Mouse (Mus musculus): Measurements from ENCODE around the gene 4933415A04Rik. TPM values are rescaled to one million over a fixed set of nuclear protein-coding genes. Genes with fewer than 3 reads are reported as not detected.

The 4933415A04Rik gene
- total RNA-seq (2014; rRNA removed) (not detected in 2 replicates), polyA plus RNA-seq (2012; rRNA removed) (not detected in 2 replicates)

DNA sequence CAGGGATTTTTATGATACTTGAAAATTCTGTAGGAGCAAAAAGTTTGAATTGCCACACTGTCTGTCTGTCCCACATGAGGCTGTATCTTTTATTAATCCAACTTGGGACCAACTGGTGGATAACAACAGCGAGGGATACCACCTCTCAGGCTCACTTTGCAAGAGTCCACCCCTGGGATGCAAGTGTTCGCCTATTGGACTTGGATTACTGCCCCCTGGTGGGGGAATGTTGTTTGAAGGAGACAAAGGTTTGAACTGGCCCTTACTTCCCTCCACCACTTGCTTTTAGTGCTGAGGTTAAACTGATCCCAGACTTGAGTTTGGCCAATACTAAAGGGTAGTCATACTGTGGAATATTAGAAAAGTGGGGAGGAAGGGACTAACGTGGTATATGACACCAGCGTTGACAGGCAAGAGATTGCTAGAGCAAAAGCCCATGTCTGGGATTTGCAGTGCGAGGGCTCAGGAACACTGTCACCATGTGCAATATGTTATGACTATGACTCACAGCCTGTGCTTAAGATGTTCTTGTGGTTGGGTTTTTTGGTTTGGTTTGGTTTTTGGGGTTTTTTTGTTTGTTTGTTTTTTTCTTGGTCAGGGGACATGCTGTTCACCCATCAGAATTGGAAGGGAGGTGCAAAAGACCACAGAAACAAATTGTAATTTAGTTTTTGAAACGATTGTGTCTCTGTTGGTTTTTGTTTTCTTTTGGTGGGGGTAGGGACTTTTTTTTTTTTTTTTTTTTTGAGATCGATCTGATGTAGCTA, at the start of gene 4933415A04Rik:
4933415A04Rik (plus strand) TSS at position 717 of the 767 bp plus-strand sequence.
- no peak within 1 kb of the TSS for H3K4me3 ChIP-seq (ENCODE audit: insufficient read depth, low read depth, low read length)
- H3K79me2 ChIP-seq (ENCODE audit: control insufficient read depth, insufficient read depth, low read length), result no peaks in the 10 kb centered on the region
- no peaks in the 10 kb centered on the region for H3K27me3 ChIP-seq (ENCODE audit: control insufficient read depth, insufficient read depth, low read length)
- no peaks in the 10 kb centered on the region for H3K36me3 ChIP-seq (ENCODE audit: control insufficient read depth, insufficient read depth, low read length)
- no peak within 1 kb of the TSS for H3K27ac ChIP-seq (replicated peaks; ENCODE audit: insufficient read depth, low read depth, low read length)
- no peak within 1 kb of the TSS for H3K9ac ChIP-seq (ENCODE audit: low read depth, low read length)
- DNase-seq (ENCODE audit: extremely low read depth, low read depth, low spot score), result peak; percentile 25
- TF ChIP-seq CTCF (IDR thresholded peaks at IDR 0.05; ENCODE audit: low read depth, low read length) (peak; percentile 46), POLR2A (IDR thresholded peaks at IDR 0.05; ENCODE audit: extremely low read depth, insufficient read depth, low read length) (no peak)
- H3K4me1 ChIP-seq (ENCODE audit: control insufficient read depth, insufficient read depth, low read length), result no peaks in the 10 kb centered on the region
- WGBS, result 70% methylated on average over 7 of the region's 7 CpGs

DNA sequence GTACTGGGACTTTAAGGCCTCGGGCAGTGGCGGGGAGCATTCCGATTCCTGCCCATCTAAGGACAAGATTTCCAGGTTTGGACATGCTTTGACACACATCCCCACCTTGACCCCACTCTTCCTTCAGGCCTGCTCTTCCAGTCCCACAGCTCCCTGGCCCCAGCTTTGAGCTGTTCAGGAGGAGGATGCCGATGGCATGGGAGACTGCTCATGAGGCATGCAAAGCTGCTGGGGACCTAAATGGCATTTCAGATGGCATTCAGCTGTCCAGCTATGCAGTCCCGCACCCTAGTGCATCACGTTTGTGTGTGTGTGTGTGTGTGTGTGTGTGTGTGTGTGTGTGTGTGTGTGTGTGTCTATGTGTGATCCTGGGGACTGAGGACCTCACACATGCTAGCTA, 49.8 kb upstream of the 4933415A04Rik start:
- Histone ChIP-seq H3K27me3 (ENCODE audit: control insufficient read depth, insufficient read depth, low read length) (no peaks in the 10 kb centered on the region), H3K27ac (replicated peaks; ENCODE audit: insufficient read depth, low read depth, low read length) (no peak overlapping the region), H3K4me3 (ENCODE audit: insufficient read depth, low read depth, low read length) (no peak overlapping the region), H3K9ac (ENCODE audit: low read depth, low read length) (no peak overlapping the region), H3K79me2 (ENCODE audit: control insufficient read depth, insufficient read depth, low read length) (no peaks in the 10 kb centered on the region), H3K4me1 (ENCODE audit: control insufficient read depth, insufficient read depth, low read length) (no peaks in the 10 kb centered on the region), H3K36me3 (ENCODE audit: control insufficient read depth, insufficient read depth, low read length) (no peaks in the 10 kb centered on the region)
- 92% methylated on average over 6 of the region's 6 CpGs for WGBS
- TF ChIP-seq POLR2A (IDR thresholded peaks at IDR 0.05; ENCODE audit: extremely low read depth, insufficient read depth, low read length) (no peak), CTCF (IDR thresholded peaks at IDR 0.05; ENCODE audit: low read depth, low read length) (no peak)
- DNase-seq (ENCODE audit: extremely low read depth, low read depth, low spot score), result no peak

DNA sequence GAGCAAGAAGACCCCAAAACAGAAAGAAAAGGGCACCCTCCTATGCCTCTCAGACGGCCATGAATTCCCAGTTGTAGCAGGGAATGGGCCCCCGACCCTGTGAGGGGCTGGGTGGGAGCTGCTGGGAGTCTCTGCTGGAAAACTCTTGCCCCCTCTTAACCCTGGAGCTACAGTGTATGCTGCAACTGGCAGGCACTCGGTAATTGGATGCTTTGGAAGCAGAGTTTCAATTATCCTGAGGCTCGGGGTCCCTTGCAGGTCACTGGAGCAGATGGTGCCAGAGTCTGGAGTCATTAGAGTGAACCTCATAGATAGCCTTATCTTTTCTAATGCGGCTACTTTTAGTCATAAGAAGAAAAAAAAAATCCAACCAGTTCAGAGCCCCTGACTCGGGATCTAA, 47.0 kb upstream of the 4933415A04Rik start:
- WGBS, result 76% methylated on average over 6 of the region's 6 CpGs
- no peaks in the 10 kb centered on the region for H3K36me3 ChIP-seq (ENCODE audit: control insufficient read depth, insufficient read depth, low read length)
- H3K79me2 ChIP-seq (ENCODE audit: control insufficient read depth, insufficient read depth, low read length), result no peaks in the 10 kb centered on the region
- no peak overlapping the region for H3K4me3 ChIP-seq (ENCODE audit: insufficient read depth, low read depth, low read length)
- H3K4me1 ChIP-seq (ENCODE audit: control insufficient read depth, insufficient read depth, low read length), result no peaks in the 10 kb centered on the region
- no peak for DNase-seq (ENCODE audit: extremely low read depth, low read depth, low spot score)
- TF ChIP-seq CTCF (IDR thresholded peaks at IDR 0.05; ENCODE audit: low read depth, low read length) (no peak), POLR2A (IDR thresholded peaks at IDR 0.05; ENCODE audit: extremely low read depth, insufficient read depth, low read length) (no peak)
- no peak overlapping the region for H3K27ac ChIP-seq (replicated peaks; ENCODE audit: insufficient read depth, low read depth, low read length)
- no peaks in the 10 kb centered on the region for H3K27me3 ChIP-seq (ENCODE audit: control insufficient read depth, insufficient read depth, low read length)
- no peak overlapping the region for H3K9ac ChIP-seq (ENCODE audit: low read depth, low read length)

DNA sequence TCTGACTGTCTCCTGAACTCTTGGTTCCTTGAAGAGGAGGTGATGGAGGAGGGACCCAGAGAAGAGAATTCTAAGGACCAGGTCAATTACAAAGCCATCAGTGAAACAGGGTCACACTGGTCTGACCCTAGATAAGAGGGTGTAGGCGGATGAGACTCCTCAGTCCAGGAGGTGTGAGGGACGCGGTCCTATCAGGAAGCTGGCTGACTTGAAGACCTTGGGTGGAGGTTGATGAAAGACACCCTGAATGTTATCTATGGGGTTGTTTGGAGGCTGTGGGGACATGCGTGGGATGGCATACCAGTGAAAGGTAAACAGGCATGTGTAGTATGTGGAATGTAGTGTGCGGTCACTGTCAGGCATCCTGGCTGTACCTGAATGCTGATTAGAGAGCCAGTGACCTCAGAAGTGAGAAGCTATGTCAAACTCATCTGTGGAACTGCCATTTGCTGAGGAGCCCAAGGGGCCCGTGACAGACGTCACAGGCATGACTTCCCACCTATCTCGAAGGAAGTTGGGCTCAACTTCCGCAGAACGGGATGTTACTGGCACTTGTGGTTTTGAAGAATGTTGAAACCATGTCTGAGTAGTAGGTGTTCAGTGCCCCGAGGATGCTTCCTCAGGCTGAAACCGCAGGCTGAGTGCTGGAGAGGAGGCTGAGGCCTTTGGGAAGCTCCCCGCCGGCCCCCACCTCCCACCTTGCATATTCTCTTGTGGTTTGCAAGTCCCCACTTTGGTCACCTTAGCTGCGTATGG, 43.0 kb upstream of the 4933415A04Rik start:
- Histone ChIP-seq H3K27me3 (ENCODE audit: control insufficient read depth, insufficient read depth, low read length) (no peaks in the 10 kb centered on the region), H3K27ac (replicated peaks; ENCODE audit: insufficient read depth, low read depth, low read length) (no peak overlapping the region), H3K79me2 (ENCODE audit: control insufficient read depth, insufficient read depth, low read length) (no peaks in the 10 kb centered on the region), H3K9ac (ENCODE audit: low read depth, low read length) (no peak overlapping the region), H3K4me1 (ENCODE audit: control insufficient read depth, insufficient read depth, low read length) (peaks cover under 1% of the 10 kb centered on the region; the same call in 1 of the 2 replicates), H3K4me3 (ENCODE audit: insufficient read depth, low read depth, low read length) (no peak overlapping the region), H3K36me3 (ENCODE audit: control insufficient read depth, insufficient read depth, low read length) (no peaks in the 10 kb centered on the region)
- DNase-seq (ENCODE audit: extremely low read depth, low read depth, low spot score), result no peak
- 68% methylated on average over 15 of the region's 15 CpGs for WGBS
- TF ChIP-seq POLR2A (IDR thresholded peaks at IDR 0.05; ENCODE audit: extremely low read depth, insufficient read depth, low read length) (no peak), CTCF (IDR thresholded peaks at IDR 0.05; ENCODE audit: low read depth, low read length) (no peak)

DNA sequence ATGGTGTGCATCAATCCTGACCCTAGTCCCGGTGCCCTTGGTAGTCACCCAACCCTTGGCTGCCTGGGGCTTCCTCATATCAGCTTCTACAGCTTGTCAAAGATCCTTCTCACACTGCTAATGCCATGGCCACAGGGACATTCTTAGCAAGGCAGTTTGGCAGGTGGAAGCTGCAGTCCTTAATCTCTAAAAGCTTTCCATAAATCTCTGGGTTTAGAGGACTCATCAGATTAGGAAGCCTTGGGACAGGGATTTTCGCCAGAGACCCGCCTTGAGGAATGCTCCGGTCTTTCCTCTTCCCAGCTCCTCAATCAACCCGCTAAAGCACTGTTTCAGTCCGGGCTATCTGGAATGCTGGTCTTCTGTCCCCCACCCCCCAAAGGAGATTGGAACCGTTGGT, 42.0 kb upstream of the 4933415A04Rik start:
- WGBS, result 75% methylated on average over 7 of the region's 7 CpGs
- DNase-seq (ENCODE audit: extremely low read depth, low read depth, low spot score), result no peak
- peaks cover 8% of the 10 kb centered on the region for H3K4me1 ChIP-seq (ENCODE audit: control insufficient read depth, insufficient read depth, low read length)
- no peaks in the 10 kb centered on the region for H3K27me3 ChIP-seq (ENCODE audit: control insufficient read depth, insufficient read depth, low read length)
- no peak overlapping the region for H3K4me3 ChIP-seq (ENCODE audit: insufficient read depth, low read depth, low read length)
- no peak overlapping the region for H3K27ac ChIP-seq (replicated peaks; ENCODE audit: insufficient read depth, low read depth, low read length)
- H3K36me3 ChIP-seq (ENCODE audit: control insufficient read depth, insufficient read depth, low read length), result no peaks in the 10 kb centered on the region
- TF ChIP-seq CTCF (IDR thresholded peaks at IDR 0.05; ENCODE audit: low read depth, low read length) (no peak), POLR2A (IDR thresholded peaks at IDR 0.05; ENCODE audit: extremely low read depth, insufficient read depth, low read length) (no peak)
- no peak overlapping the region for H3K9ac ChIP-seq (ENCODE audit: low read depth, low read length)
- H3K79me2 ChIP-seq (ENCODE audit: control insufficient read depth, insufficient read depth, low read length), result no peaks in the 10 kb centered on the region

All from liver, adult 2 months (tissue).